Mouse (Mus musculus) kidney, adult 2 months (tissue): Measurements from ENCODE around the gene Rab3c. TPM values are rescaled to one million over a fixed set of nuclear protein-coding genes. Genes with fewer than 3 reads are reported as not detected.

Experiments
- DNase-seq: peaks from one replicate; pipeline ENCODE4 v3.0.0; 2021
- H3K27ac ChIP-seq: fragments of 200-500 bp; 2 replicates; pipeline ENCODE4 v1.5.1; 2012; ENCODE audit warnings: low read depth, low read length, control low read depth, inconsistent platforms; ENCODE audit not compliant: insufficient read depth
- H3K27me3 ChIP-seq: fragments of 200-500 bp; replicated peaks from 2 replicates; pipeline ENCODE4 v1.6.1; 2012; ENCODE audit warnings: mild to moderate bottlenecking, moderate library complexity, low read length, inconsistent platforms; ENCODE audit not compliant: control insufficient read depth, insufficient read depth
- H3K36me3 ChIP-seq: fragments of 200-500 bp; 2 replicates; pipeline ENCODE4 v1.6.1; 2012; ENCODE audit warnings: mild to moderate bottlenecking, moderate library complexity, low read length, inconsistent platforms; ENCODE audit not compliant: control insufficient read depth, insufficient read depth
- H3K4me1 ChIP-seq: fragments of 200-500 bp; 2 replicates; pipeline ENCODE4 v1.6.1; 2011; ENCODE audit warnings: low read length; ENCODE audit not compliant: control insufficient read depth, insufficient read depth
- H3K4me3 ChIP-seq: fragments of 200-500 bp; 2 replicates; pipeline ENCODE4 v1.5.1; 2011; ENCODE audit warnings: mild to moderate bottlenecking, low read depth, low read length, control low read depth; ENCODE audit not compliant: insufficient read depth
- CTCF ChIP-seq: fragments of 200-500 bp; conservative IDR thresholded peaks from 2 replicates; pipeline ENCODE4 v1.5.1; 2011; ENCODE audit warnings: low read depth, mild to moderate bottlenecking, control low read depth, low read length, moderate library complexity, mixed read lengths; ENCODE audit not compliant: insufficient read depth, insufficient read length
- POLR2A ChIP-seq: fragments of 200-500 bp; IDR thresholded peaks from one replicate; pipeline ENCODE4 v1.6.1; 2011; ENCODE audit warnings: low read depth, low read length, control low read depth
- WGBS: fragments of 180-500 bp; shearing (Covaris S2); methylation state at CpG from one replicate; pipeline ENCODE4 v1.1.7; 2018; 5-methylcytosine and 5-hydroxymethylcytosine counted together
- polyA plus RNA-seq: library from polyadenylated mRNA; depleted of rRNA; stranded (reverse); fragments of >200 nt; gene quantifications from 2 replicates; pipeline ENCODE4 v1.2.3, GENCODE M21; 2012

The Rab3c gene
- polyA plus RNA-seq, 1 experiment: 0.33 TPM

DNA sequence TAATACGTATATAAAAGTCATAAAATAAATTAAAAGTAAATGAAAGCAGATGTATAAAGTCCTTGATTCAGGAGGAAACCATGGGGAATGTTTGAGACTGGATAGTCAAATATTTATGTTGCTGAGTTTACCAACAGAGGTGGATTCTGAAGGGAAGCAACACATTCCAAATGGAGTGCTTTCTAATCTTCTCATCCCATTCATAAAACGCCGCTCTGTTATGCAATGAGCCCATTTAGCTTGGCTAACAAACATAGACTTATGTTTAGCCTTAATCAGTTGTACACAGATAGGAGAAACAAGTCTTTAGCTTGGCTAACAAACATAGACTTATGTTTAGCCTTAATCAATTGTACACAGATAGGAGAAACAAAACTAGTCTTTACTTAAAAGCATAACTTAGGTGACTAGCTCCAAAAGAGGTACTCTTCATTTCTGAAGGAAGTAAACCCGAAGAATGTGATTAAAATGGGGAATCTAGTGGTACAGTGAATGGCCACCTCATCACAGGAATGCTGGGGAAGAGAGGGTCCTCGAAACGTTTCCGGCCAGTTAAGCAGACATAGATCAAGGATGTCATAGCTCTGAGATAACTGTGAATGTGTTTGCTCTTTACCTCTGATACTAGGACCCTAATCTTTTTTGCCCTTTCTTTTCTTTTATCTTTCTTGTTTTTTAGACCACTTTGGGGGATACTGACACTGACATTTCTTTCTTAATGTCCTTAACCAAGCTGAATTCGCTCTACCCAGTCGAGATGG is 1.6 kb downstream of the Rab3c start:
- Histone ChIP-seq H3K36me3 (no peaks in the 10 kb centered on the region), H3K27ac (no peak overlapping the region), H3K4me1 (no peaks in the 10 kb centered on the region), H3K27me3 (peaks cover 4% of the 10 kb centered on the region), H3K4me3 (no peak overlapping the region)
- 60% methylated on average over 9 of the region's 9 CpGs for WGBS
- no peak for DNase-seq
- no peak for TF ChIP-seq POLR2A
- TF ChIP-seq CTCF: no peak

DNA sequence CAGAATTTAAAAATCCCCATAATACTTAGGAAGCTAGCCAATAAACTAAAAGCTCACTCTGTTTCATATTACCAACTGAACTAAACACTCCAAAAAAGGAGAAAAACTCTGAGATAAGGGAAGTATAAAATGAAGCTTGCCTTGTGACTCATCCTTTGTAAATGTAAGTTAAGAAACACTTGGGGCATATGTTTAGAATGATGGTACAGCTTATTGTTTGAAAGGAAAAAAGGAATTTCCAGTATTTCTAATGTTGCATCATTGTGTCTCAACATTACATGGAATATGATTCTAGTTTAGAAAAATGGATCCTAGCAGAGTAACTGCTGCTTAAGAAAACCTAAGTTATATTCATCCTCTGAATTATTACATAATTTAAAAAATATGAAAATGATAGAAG is 3.1 kb downstream of the Rab3c start:
- Histone ChIP-seq H3K4me1 (no peaks in the 10 kb centered on the region), H3K27me3 (peaks cover 4% of the 10 kb centered on the region), H3K36me3 (no peaks in the 10 kb centered on the region), H3K27ac (no peak overlapping the region), H3K4me3 (no peak overlapping the region)
- no peak for DNase-seq
- TF ChIP-seq POLR2A: no peak
- TF ChIP-seq CTCF: no peak

DNA sequence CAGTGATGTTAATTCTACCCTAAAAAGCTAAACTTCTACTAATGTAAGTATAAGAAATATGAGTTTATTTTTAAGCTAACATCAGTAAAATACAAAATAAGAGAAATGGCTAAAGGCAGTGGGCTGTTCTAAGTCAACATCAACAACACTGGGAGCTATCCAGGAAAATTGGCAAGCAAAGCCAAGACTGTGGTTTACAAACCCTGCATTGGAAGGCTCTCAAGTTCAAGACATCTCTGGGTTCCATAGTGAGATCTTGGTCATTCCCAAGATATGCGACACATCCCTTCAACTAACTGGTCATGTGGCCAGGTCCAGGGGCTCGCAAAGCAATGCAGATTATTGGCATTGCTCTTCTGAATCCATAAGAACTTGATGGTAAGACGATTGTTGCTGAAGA is 5.3 kb downstream of the Rab3c start:
- TF ChIP-seq CTCF: no peak
- no peak for TF ChIP-seq POLR2A
- Histone ChIP-seq H3K27ac (no peak overlapping the region), H3K36me3 (no peaks in the 10 kb centered on the region), H3K27me3 (no peaks in the 10 kb centered on the region; the same call in 1 of the 2 replicates), H3K4me3 (no peak overlapping the region), H3K4me1 (no peaks in the 10 kb centered on the region)
- 86% methylated on average over 3 of the region's 3 CpGs for WGBS
- no peak for DNase-seq

DNA sequence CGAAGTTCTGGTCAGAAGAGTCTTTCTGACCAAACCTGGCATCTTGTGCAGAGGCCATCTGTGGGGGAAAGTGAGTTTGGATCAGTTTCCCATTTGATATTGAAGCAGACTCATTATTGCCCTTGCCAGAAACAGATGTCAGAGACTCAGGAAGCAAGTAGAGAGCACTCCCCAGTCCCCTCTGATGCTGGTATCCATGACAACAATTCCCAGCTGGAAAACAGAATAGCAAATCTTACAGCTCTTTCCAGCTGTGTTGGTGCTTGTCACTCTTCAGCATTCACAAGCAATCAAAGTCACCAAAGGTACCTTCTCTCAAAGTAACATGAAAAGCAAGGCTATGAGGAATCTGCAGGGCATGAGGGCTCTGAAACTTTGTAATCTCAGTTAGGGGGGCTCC is 20.1 kb downstream of the Rab3c start:
- Histone ChIP-seq H3K27me3 (no peaks in the 10 kb centered on the region), H3K4me3 (no peak overlapping the region), H3K36me3 (no peaks in the 10 kb centered on the region), H3K27ac (no peak overlapping the region), H3K4me1 (no peaks in the 10 kb centered on the region)
- TF ChIP-seq CTCF (no peak), POLR2A (no peak)
- DNase-seq: no peak
- 63% methylated on average over 1 of the region's 1 CpGs for WGBS

DNA sequence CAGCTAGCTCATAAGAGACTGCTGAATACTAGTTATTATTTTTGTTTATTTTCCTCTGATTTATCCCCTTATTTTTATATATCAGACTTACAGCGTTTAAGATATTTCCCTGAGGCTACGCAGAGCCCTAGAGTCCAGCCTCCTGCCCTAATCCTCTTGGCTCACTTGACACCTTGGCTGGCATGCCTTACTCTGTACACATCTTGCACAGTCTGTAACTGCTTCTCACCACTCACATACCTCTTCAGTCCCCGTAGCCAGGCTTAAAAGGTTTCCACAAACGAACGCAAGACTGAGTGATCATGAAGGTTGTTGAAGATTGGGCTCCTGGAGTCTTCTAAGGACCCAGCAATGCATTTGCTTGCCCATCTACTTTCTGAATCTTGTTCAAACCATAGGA is 29.3 kb downstream of the Rab3c start:
- Histone ChIP-seq H3K27me3 (no peaks in the 10 kb centered on the region), H3K4me1 (no peaks in the 10 kb centered on the region), H3K4me3 (no peak overlapping the region), H3K36me3 (no peaks in the 10 kb centered on the region), H3K27ac (no peak overlapping the region)
- TF ChIP-seq POLR2A (no peak), CTCF (no peak)
- DNase-seq: no peak
- 91% methylated on average over 5 of the region's 5 CpGs for WGBS

DNA sequence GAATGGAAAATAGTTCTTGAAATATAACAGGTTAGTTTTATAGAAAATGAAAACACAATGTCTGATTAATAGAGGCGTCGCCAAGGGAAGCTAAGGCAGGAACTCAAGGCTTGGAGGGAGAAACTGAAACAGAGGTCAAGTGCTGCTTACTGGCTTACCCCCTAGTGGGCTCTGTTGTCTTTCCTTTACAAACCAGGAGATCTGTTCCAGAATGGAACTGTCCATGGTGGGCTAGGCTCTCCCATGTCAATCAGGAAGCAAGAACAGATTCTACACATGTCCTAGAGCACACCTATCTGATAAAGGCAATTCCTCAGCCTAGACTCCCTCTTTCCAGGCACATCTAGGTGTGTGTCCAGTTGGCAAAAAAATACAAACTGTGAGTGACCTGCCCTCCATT is 32.3 kb downstream of the Rab3c start:
- Histone ChIP-seq H3K4me1 (no peaks in the 10 kb centered on the region), H3K27ac (no peak overlapping the region), H3K27me3 (no peaks in the 10 kb centered on the region), H3K4me3 (no peak overlapping the region), H3K36me3 (no peaks in the 10 kb centered on the region)
- TF ChIP-seq CTCF: no peak
- TF ChIP-seq POLR2A: no peak
- 91% methylated on average over 2 of the region's 2 CpGs for WGBS
- no peak for DNase-seq

DNA sequence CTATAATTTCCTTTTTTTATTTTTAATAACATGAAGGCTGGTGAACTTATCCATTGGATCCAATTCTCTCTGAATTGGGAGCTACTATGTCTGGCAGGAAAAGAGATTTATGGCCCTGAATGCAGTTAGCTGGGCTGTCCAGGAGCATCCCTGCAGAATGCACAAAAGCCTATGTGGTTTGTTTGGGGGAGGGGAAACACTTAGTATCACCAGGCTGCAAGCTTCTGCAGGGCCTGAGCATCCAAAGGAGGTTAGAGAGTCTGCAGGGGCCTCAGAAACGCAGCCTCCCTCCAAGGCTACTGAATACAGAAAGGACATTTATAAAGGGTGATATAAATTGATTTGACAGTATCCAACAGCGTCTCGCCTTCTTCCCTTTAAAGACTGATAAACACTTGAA is 41.8 kb downstream of the Rab3c start:
- Histone ChIP-seq H3K36me3 (no peaks in the 10 kb centered on the region), H3K4me1 (no peaks in the 10 kb centered on the region), H3K27ac (no peak overlapping the region), H3K27me3 (no peaks in the 10 kb centered on the region), H3K4me3 (no peak overlapping the region)
- DNase-seq: no peak
- no peak for TF ChIP-seq POLR2A
- no peak for TF ChIP-seq CTCF
- 66% methylated on average over 3 of the region's 3 CpGs for WGBS
